Mouse (Mus musculus) gastrocnemius, postnatal 4 days (tissue): Measurements from ENCODE around the gene Colq. TPM values are rescaled to one million over a fixed set of nuclear protein-coding genes. Genes with fewer than 3 reads are reported as not detected.

Experiments used
- DNase-seq, 2 experiments: peaks; one replicate each; pipeline ENCODE4 v3.0.0; 2021 to 2022; ENCODE audit warnings: low spot score in 2 of 2, mixed read lengths in 2 of 2
- total RNA-seq, 2 experiments: library from RNA; stranded (reverse); gene quantifications; 2 replicates each; pipeline ENCODE4 v1.2.3; 2021

The Colq gene
- total RNA-seq, 2 experiments from 2014 or later, result 10.4 to 15.2 TPM

GRCm38 (mm10) chr14:31576846-31577697 is 14.1 kb downstream of the Colq start:
- DNase-seq, result no peak

DNA sequence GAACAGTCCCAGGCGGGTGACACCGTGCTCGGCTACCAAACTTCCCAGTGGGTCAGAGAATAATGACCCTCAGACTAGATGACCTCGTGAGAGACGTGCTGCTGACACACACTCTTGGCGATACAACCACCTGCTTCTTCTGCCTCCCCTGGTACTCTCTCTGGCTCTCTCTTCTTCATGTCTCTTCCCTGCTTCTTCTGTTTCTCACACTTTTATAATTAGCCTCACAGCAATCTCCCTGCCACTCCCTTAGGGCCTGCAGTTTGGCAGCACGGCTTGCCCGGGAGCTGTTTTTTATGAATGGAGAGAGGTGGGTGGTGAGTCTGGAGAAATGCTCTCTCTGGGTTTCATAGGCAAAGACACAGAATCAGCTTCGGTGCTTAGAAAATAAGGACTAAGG is 15.3 kb downstream of the Colq start:
- DNase-seq, result no peak

DNA sequence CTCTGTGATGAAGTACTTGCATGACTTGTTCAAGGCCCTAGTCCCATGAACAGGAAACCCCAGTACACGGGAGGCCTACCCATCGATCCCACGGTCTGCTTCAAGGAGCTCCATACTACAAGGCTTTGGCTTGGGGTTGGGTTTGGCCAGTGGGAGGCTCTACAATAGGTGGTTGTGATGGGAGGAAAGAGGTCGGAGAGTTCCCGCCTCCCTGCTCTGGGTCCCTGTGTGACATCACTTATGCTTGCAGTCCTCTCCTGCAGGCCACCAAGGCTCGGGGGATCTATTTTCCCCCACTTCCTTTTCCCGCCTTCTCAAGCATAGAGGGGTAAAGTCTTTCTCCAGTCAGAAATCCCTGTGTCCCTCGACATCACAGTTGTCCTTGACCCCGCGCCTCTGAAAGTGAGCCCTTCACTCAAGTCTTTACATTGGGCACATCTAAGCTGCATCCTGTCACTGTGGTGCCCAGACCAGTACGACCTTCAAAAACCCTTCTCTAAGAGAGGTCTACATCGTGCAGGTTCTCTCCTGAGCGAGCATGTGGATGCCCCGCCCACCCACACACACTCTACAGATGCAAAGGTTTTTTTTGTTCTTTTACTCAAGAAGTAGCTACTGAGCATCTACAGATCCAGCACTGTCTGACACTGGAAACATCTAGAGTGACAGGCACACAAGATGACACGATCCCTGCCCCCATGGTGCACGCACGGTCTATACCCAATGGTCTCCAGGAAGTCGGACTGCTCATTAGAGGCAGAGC is 16.1 kb downstream of the Colq start:
- DNase-seq, result no peak

DNA sequence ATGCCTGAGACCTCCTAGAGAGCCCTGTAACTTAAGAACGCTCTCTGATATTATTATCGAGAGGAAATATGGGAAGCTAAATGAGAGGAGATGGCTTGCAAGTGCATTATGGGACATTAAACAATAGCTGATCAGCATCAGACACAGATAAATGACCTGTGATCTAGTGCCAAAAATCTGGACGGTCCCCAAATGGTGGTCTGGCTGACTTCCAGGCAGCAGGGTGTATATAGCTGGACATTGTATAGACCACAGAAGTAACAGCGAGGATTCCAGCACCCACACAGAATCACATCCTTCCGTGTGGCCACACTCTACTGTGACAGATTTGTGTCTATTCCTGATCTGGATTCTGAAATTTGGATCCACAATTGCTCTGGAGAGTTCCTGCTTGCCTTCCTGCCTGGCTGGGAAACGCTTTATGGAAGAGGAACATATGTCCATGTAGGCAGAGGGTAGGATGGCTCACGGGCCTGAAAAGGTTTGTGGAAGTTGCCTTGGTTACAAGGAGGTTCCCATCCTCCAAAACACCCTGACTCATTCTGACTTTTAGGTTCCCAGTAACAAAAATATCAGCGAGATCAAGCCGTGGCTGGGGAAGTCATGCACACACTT is 18.5 kb downstream of the Colq start:
- no peak for DNase-seq

- DNase-seq, result no peak
These were observed 19.7 kb downstream of the Colq start for GRCm38 (mm10) chr14:31571419-31571818.

- no peak for DNase-seq
These were observed 20.8 kb downstream of the Colq start for GRCm38 (mm10) chr14:31570131-31570951.

GRCm38 (mm10) chr14:31569151-31569631 is 22.0 kb downstream of the Colq start:
- DNase-seq, result peak in 1 of 2 experiments; percentile 38

- DNase-seq, result no peak
These were observed 25.5 kb downstream of the Colq start for GRCm38 (mm10) chr14:31565478-31566212.

DNA sequence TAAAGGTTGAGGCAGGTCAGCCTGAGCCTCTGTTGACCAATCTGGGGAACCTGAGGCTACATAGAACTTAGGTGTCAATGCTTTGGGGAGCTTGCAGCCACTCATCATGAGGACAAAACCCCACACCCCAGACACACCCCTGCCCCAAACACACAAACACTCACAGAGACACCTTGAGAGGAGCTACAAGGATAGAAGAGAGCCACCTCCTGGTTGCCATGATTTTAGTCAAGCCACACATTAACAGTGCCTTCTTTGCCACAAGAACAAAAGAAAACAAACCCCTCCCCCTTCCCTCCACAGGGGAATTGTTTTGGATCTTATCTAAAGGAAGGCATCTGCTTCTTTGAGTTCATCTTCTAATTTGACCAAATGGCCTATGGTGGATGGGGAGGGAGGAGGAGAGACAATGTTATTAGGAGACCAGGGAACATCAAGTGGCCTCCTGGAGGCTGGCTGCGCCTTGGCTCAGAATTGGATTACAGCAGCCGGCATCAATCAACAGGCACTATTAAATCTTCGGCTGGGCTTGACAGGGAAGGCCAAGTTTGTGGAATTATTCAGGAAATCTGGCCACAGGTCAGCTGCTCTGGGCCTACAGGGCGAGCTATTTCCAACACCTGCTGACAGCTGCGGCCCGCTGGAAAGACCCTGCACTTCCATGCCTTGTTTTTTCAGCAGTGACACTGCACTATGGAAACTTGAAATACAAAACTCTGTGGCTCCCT is 26.5 kb downstream of the Colq start:
- peak in 1 of 2 experiments; percentile 46 for DNase-seq

DNA sequence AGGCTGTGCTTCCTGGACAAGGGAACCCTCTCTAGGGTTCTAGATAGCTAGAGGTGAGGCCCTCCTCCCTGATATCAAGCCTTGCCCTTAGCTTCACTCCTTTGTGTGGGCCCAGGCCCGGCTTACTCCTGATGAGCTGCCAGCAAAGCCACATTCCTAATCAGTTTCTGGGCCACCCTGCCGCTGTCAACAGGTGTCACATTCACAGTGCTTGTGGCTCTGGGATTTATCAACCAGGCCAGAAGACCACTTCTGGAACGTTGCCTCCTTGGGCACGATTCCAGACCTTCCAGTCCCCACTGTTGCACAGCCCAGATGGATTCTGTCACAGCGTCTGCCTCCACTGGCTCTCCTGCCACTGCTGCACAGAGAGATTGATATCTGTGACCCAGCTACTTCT is 30.3 kb downstream of the Colq start:
- peak in 1 of 2 experiments; percentile 46 for DNase-seq

DNA sequence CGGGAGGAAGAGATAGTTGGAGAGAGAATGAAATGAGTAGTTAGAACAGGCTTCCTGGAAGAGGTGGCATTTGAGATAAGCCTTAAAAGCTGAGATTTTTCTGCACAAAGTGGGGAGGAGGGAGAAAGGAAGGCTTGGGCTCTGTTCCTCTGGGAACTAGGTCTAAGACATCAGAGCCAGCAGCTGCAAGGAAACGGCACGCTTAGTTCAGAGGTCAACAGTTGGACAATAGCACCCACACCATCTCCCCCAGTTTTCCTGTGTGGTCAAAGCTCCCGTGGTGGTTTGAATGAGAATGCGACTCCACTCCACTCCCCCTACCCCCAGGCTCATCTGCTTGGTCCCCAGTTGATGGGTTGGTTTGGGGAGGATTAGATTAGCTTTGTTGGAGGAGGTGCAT is 31.9 kb downstream of the Colq start:
- no peak for DNase-seq

- no peak for DNase-seq
These were observed 33.4 kb downstream of the Colq start for GRCm38 (mm10) chr14:31557784-31558183.

GRCm38 (mm10) chr14:31557273-31557672 is 33.9 kb downstream of the Colq start:
- DNase-seq, result no peak

- no peak for DNase-seq
These were observed 34.5 kb downstream of the Colq start for GRCm38 (mm10) chr14:31556526-31557260.

GRCm38 (mm10) chr14:31555963-31556434 is 35.1 kb downstream of the Colq start:
- DNase-seq, result no peak

DNA sequence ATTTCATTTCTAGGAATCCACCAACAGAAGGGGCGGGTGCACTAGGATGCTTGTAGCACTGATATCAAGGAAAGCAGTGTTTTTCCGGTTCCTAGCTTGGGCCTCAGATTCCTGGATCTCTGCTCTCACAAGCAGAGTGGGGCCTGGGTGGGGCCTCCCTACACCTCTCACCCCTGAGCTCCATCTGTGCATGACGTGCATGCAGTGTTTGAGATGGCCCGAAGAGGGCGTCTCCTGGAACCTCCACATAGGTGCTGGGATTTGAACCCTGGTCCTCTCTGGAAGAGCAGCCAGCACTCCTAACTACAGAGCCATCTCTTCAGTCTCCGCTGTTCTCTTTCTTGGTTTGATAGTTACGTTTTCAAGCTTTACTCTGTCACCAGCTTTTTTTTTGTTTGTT is 36.1 kb downstream of the Colq start:
- no peak for DNase-seq

- DNase-seq, result no peak
These were observed 47.2 kb downstream of the Colq start for GRCm38 (mm10) chr14:31543885-31544442.

GRCm38 (mm10) chr14:31537298-31537697 is 53.8 kb downstream of the Colq start:
- DNase-seq, result peak in 1 of 2 experiments; percentile 26
